Mouse (Mus musculus): ENCODE data around the gene Txnrd1.

Txnrd1 gene

DNA sequence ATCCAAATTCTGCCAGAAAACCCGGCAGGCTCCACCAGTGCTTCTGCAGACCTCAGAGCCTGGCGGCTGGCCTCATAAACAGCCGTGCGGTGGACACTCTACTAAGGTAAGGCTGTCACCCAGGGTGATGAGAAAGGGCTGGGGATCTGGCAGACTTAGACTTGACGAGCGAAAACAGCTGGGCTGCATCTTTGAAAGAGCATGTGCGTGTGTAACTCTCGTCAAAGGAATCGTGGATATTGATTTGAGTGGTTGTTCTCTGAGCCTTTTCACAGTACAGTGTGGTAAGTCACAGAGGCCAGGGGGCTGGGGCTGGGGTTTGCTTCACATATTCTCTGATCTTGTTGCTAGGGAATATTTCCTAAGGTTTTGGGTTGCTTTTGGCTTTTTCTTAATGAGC, at the start of gene Txnrd1:
Gene Txnrd1, plus strand, starts transcription at position 26 of the 400 bp plus-strand sequence.
- no peak for DNase-seq (ENCODE audit: low spot score)

DNA sequence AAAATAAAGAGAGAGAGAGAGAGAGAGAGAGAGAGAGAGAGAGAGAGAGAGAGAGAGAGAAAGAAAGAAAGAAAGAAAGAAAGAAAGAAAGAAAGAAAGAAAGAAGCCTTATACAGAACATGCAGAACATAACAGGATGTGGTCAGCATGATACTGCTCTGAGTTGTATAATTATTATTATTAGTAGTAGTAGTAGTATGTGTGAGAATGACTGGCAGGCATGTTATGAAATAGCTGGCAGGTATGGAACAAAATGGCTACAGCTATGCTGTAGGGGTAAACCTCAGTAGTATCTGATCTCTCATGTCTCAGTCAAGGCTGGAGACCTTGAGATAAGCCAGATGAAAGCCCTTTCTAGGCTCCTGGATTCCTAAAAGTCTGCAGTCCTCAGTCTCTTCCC, 44.6 kb upstream of the Txnrd1 start:
- no peak for DNase-seq (ENCODE audit: low spot score)

DNA sequence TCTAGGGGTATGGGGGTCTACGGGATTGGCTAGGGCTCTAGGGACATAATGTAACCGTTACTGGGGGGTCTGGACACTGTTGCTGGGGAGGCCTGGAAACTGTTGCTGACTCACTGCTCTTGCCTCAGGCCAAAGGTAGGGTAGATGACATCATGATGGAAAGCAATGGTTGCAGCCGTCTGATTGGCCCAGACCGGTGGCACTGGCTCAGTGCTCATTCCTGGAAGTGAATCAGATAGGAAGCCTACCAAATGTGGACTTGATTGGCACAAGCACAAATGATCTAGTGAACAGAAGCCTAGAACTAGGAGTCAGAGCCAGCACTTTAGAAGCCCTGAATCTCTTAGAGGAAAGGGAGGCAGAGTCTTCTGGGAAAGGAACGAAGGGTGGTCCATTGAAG, 43.2 kb upstream of the Txnrd1 start:
- DNase-seq (ENCODE audit: low spot score), result no peak

DNA sequence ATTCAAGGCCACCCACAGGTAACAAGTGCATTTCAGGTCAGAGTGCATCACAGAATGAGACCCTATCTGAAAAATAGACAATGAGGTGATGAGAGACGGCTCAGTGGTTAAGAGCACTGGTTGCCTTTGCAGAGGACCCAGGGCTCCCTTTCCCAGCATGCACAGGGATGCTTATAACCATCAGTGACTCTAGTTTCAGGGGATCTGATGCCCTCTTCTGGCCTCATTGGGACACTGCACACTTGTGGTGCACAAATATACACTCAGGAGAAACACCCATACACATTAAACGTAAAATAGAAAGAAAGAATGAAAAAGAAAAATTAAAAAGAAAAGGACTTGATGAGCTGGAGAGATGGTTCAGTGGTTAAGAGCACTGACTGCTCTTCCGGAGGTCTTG, 42.0 kb upstream of the Txnrd1 start:
- DNase-seq (ENCODE audit: low spot score), result no peak

DNA sequence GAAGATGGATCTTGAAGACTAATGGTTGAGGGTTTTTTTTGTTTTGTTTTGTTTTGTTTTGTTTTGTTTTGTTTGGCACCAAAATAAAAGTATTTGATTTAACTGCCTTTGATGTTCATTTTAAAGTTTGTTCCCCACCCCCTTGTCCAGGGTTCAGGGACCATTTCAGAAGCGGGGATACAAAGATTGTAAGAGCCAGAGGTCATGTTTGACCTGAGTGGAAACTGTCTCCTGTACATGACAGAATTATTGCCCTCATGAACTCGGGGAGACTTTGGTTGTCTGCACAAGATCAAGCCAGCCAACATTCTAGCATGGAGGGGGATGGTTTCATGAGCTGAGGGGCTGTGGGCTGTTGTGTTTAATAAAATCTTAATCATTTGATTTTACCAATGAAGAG, 41.4 kb upstream of the Txnrd1 start:
- DNase-seq (ENCODE audit: low spot score), result no peak

DNA sequence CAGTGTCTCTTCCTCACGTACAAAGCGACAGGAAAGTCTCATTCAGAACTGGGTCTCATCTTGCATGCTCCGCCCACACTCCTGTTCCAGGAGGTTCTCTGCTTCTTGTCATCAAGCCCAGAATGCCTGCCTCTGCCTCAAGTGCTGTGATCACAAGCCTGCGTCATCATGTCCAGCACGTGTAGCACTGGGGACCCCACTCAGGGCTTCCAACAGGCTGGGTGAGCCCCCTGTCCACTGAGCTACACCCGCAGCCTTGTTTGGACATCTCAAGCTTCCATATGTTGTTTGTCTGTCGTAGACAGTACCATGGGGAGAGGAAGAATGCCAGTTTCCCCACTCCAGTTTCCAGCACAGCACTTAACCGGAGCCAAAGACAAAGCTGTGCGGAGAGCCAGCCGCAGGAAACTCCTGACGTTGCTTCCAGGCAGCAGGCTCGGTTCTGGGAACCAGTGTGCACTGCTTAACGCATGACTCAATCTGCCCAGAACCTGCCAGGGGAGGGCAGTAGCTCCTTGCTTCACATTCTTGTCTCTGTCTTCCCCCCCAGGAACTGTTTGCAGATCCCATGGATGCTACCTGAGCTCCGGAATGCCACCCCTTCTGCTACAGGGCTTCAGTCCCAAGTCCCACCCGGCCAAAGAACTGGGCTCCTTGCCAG, 38.5 kb upstream of the Txnrd1 start:
- peak; percentile 72 for DNase-seq (ENCODE audit: low spot score)

DNA sequence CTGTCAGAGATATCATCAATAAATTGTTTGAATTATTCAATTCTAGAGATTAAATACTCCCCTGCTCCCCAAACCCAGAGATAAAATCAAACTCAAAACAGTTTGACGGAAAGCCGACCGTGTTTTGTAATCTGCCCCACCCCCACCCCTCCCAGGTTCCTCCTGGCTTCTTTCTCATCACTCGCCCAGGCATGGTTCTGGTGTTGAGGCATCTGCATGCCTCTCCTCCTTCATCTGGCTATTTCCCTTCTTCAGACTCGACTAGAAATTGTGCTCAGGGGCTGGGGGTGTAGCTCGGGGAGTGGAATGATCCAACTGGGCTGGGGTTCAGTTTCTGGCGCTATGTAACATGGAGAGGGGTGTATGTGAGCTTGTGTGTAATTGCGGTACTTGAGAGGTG, 38.0 kb upstream of the Txnrd1 start:
- DNase-seq (ENCODE audit: low spot score), result no peak

DNA sequence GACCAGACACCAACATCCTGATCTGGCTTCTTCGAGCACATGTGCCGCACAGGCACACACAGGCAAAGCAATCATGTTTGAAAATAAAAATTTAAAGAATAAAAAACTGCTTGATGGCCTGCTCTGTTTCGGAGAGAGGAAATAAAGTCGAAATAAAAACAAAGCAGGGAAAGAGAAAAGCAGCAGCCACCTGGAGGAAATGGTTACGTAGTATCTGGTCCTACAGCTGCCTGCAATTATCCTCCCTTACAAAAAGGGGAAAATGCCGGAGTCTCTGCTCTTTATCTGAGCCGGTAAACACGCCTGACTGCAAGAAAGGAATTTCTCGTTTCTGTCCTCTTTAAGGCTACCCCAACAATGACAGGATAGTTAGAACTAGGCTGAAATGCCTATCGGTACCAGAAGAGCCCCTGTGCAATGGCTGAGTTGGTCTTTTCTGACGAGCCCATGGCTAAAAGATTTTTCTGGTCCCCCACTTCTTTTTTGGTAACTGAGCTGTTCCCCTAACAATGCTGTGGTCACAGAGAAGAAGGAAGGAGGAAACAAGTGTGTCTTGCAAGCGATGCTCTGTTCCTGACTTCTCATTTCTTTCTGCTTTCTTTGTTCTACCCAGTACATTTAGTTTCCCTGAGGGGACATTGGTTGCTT, 37.2 kb upstream of the Txnrd1 start:
- DNase-seq (ENCODE audit: low spot score), result peak; percentile 35

DNA sequence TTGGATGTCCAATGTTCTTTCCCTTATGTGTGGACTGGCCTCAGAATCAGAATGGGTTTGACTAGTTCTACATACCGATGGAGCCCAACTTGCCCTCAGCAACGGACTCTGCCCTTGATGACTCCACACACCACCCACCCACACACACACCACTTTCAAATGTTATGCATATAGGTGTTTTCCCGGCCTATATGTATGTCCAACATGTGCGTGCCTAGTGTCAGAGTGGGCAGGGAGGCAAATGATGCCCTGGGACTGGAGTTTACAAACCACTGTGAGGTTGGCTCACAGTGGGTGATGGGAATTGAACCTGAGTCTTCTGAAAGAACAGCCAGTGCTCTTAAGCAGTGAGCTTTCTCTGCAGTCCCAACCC, 36.6 kb upstream of the Txnrd1 start:
- no peak for DNase-seq (ENCODE audit: low spot score)

DNA sequence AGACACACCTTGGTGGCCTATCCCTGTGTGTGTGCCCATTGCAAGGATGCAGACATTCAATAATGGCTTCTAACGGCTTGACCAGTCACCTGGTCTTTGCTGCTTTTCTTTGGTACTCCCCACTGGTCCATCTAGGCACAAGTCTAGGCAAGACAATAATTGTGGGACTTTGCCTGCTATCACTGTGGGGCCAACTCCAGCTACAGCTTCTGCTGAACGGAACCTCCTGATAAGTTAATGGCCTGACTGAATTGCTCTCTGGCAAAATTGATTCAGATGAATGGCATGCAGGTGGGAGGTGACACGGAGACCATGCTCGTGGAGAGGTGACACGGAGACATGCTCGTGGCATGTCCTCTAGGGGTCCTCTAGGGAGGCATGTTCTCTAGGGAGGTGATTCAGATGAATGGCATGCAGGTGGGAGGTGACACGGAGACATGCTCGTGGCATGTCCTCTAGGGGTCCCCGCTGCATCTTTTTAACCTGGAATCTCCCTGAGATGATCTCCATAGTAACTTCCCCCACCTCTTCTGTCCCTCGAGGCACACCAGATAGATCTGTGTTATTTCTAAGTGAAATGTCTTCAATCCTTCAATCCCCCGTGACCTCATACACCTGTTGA, 35.3 kb upstream of the Txnrd1 start:
- no peak for DNase-seq (ENCODE audit: low spot score)

DNA sequence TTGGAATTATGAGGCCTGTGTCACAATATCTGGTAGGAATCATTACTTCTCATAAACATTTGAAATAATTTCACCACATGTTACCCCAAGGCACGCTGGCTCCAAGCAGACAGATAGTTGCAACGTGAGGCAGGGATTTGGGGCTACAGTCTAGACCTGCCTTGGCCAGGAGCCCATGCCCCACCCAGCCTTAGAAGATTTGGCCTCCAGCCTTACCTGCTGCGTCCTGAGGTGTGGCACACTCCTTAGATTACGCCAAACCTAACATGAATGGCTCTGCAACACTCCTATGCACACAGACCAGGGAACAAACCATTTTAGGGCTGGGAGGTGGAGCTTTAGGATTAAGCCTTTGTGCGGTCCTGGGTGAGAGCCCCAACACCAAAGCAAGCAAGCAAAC, 33.7 kb upstream of the Txnrd1 start:
- DNase-seq (ENCODE audit: low spot score), result no peak

DNA sequence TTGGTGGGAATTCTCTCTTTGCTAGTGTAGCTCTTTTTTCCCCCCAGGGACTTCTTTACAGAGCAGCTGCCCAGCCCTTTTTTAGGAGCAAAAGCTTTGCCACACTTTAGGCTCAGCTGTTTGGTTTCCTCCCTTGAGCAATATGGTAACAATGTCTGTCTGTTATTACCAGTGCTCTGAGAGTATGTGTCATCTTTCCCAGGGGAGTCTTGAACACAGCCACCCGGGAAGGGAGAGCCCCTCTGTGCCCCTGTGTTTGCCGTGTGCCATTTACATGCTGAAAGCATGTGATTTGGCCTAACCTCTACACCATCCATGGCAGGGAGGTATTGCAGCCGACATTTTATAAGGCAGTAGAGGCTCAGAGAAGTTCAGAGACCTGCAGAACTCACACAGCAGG, 29.4 kb upstream of the Txnrd1 start:
- DNase-seq (ENCODE audit: low spot score), result no peak

DNA sequence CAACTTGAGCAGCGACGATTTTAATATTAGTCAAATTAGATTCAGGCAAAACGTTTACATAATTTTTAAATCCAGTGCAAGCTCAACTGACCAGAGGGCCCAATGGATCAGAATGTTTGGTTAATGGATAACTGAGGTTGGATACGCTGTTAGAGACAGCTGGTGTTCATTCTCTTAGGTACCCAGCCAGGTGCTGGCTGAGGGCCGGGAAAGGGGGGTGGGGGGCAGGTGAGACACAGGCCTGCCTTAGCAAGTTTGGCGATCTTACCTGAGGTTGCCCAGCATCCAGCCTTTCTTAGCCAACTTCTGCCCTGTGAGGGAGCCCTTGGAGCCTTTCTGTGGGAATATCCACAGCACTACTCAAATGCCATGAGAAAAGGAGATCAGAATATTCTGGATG, 28.6 kb upstream of the Txnrd1 start:
- no peak for DNase-seq (ENCODE audit: low spot score)

DNA sequence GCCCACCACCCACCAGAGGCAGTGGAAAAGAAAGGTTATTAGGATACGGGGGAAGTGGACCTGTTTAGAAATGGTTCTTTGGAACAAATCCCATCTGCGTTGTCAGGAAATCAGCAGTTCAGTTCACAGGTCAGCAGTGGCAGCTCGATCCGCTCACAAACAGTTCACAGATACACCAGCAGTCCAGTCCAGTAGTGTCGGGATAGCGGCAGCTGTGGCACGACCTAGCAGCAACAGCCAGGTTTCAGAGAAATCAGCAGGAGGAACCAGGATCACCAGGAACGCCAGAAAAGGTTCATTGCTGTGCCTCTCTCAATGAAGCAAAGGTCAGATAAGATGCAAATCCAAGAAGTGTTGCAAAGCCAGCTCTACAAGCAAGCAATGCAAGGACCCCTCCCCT, 27.3 kb upstream of the Txnrd1 start:
- DNase-seq (ENCODE audit: low spot score), result no peak

DNA sequence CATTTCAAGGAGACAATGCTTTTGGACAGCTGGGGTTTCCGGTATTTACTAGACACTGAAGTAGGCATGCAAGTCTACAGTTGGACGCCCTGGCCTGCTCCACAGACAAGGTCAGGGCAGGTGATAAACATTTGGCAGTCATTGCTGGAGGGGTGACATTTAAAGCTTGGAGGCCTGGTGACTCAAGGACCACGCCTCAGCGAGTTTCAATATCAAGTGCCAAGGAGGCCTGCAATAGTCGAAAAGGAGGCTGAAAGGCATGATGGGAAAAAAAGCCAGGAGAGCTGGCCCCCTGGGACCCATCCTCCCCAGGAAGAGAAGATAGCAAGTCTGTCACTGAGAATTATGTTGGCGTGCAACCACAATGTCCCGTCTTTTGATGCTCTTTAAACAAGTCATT, 26.5 kb upstream of the Txnrd1 start:
- no peak for DNase-seq (ENCODE audit: low spot score)

DNA sequence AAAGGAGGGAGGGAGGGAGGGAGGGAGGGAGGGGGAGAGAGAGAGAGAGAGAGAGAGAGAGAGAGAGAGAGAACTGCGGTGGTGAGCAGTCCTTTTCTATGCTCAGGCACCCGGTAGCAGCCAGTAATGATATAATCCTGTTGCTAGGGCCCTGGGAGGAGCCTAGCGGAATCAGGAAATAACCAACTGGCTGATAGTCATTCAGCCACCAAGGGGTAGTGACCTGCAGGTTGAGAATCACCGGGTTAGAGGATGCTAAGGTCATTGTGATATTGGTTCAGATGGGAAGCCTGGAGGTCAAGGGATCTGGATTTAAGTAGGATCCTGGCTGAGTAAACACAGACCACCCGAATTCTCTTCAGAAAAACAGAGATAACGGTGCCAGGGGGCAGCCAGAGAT, 25.6 kb upstream of the Txnrd1 start:
- no peak for DNase-seq (ENCODE audit: low spot score)

DNA sequence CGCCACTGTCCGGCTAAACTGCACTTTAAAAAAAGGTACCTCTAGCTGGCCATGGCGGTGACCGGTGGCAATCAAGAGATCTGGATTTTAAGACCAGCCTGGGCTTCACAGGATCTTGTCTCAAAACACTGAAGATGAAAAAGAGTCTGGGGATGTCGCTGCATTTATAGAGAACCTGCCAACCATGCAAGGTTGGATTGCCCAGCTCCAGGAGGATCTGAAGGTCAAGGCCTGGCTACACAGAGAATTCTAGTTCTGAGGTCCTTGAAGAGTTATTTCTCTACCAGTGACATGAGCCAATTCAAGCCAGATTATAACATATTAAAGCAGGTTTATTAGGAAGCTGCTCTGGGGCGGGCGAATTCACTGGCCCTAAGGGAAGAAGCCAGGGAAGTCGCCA, 24.9 kb upstream of the Txnrd1 start:
- DNase-seq (ENCODE audit: low spot score), result no peak

DNA sequence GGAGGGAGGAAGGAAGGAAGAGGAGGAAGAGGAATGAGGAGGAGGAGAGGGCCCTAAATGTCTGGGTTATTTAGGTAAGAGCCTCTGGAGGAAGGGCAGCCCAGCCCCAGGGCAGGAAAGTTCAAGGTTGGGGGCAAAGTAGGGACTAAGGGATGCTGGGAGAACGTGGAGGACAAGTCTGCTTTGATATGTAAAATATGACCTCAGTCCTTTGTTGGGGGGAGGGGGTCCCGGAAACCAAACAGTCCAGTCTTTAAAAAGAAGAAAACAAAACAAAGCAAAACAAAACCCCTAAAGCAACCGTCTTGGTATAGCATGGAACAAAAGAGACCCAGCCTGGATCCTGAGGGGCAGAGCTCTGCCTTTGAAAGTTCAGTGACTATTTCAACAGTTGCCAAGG, 24.4 kb upstream of the Txnrd1 start:
- no peak for DNase-seq (ENCODE audit: low spot score)

DNA sequence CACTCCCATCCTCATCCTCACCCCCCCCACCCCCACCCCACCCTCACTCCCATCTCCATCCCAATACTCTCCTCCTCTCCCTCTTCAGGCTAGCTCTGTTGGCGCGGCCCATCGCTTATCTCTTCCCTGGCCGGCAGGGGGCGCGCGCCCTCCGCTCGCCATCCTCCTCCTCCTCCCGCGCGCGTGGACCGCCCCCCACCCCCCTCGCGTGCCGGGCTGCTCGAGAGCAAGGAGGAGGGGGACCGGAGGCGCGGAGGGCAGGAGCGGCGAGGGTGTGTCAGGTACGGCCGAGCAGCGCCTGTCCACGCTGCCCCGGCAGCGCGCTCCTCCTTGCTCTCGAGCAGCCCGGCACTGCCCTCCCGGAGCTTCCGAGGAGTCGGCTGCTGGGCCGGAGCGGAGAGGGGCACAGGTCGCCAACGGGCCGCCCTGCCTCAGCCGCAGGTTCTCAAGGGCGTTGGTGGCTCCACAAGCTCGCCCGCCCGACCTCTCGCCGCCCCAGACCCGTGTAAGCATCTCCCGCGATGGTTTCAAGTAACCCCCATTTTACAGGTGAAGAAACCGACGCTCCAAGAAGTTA, 21.8 kb upstream of the Txnrd1 start:
- DNase-seq (ENCODE audit: low spot score), result peak; percentile 63

DNA sequence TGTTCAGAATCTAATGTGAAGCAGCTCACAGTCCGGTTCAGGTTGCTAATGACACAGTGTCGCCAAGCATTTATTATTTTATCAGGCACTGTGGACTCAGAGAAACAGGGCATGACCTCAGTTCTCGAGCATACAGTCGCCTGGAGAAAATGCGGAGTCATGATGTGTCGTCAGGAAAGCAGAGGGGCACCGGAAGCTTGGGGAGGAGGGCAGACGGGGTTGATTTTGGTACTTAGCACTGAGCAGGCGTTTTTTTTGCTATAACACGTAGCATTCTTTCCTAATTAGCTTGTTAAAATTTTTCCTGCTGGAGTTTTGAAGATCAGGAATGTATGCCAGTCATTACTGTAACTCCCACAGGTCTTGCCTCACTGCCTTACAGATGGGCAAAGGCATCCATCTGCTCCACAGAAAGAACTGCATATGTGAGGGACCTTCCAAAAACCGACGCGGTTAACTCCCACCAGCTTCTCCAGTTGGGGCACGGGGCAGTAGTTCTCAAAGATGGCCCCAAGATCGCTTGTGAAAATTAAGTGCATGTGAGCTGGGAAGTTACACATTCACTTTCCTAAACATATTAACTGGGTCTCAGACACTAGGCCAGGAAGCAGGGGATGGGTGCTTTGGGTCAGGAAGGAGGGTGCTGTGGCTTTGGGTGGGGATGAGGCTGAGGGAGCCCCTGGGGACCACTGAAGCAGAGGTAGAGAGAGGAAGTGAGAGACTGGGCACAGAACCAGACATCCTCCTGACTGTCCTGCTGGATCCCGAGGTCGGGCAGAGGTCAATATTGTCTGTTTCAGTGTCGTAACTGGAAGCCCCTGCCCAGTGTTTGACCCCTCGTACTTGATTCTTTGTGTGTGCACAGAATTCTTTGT, 19.4 kb upstream of the Txnrd1 start:
- DNase-seq (ENCODE audit: low spot score), result no peak

DNA sequence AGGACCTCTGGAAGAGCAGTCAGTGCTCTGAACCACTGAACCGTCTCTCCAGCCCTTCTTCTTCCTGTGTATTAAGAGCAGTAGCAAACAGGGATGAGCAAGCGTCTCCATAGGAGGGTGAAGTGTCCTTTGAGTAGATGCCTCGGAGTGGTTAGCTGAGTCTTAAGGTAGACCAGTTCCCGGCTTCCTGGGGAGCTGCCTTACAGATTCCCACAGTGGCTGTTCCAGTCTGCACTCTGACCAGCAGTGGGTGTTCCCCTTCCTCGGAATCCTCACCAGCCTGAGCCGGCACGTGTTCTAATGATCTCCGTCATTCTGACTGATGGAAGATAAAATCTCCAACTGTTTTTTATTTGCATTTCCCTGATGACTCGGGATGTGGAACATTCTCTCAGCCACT, 17.3 kb upstream of the Txnrd1 start:
- no peak for DNase-seq (ENCODE audit: low spot score)

DNA sequence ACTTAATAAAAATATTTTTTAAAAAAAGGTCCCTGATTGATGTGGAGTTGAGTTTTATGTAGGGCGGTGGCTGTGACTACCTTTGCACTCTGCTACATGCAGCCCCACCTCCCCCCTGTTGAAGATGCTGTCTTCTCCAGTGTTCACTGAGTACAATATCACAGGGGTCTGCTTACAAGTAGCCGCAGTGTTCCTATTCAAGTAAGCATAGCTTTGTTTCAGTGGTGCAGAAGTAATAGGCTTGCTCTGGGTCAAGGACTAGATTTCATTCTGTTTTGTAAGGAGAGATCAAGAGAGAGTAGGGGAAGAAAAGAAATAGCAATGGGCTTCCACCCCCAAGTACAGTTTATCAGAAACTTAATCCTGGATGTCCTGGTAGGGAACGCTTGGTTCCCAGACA, 16.2 kb upstream of the Txnrd1 start:
- DNase-seq (ENCODE audit: low spot score), result no peak

DNA sequence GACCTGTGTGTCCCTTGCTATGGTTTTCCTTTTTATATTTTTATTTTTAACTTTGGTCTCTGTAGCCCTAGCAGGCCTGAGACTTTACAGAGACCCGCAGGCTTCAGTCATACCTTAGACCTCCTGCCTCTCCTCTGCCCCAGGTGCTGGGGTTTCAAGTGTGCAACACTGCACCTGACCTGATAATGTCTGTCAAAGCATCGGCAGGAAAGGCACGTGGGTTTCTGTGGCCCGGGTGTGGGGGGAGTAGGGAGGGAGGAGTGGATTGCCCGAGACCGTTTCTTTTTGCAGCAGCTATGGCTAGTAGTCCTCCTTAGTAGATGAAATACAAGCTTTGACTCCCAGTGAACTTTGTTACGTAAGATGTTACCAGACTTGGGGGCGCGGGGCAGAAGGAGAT, 15.8 kb upstream of the Txnrd1 start:
- DNase-seq (ENCODE audit: low spot score), result no peak

Measured in layer of hippocampus, adult 11-12 months (tissue).